Mouse (Mus musculus) small intestine, adult 2 months (tissue): ENCODE data around the gene Gm48552. TPM values are rescaled to one million over a fixed set of nuclear protein-coding genes. Genes with fewer than 3 reads are reported as not detected.

Experiments
- H3K27ac ChIP-seq: fragments of 200-500 bp; 2 replicates; pipeline ENCODE4 v1.5.1; 2012; ENCODE audit warnings: low read depth, low read length, control low read depth, inconsistent platforms; ENCODE audit not compliant: insufficient read depth
- H3K27me3 ChIP-seq: fragments of 200-500 bp; 2 replicates; pipeline ENCODE4 v1.6.1; 2012; ENCODE audit warnings: mild to moderate bottlenecking, moderate library complexity, low read length, inconsistent platforms; ENCODE audit not compliant: control insufficient read depth, insufficient read depth
- H3K36me3 ChIP-seq: fragments of 200-500 bp; 2 replicates; pipeline ENCODE4 v1.6.1; 2012; ENCODE audit warnings: mild to moderate bottlenecking, low read length, control low read depth, inconsistent platforms; ENCODE audit not compliant: control insufficient read depth, insufficient read depth
- H3K4me1 ChIP-seq: fragments of 200-500 bp; 2 replicates; pipeline ENCODE4 v1.6.1; 2012; ENCODE audit warnings: low read length, inconsistent platforms, mixed read lengths; ENCODE audit not compliant: control insufficient read depth, insufficient read depth, insufficient read length
- H3K4me3 ChIP-seq: fragments of 200-500 bp; 2 replicates; pipeline ENCODE4 v1.5.1; 2012; ENCODE audit warnings: low read depth, mild to moderate bottlenecking, control low read depth, inconsistent platforms, low read length, moderate library complexity
- CTCF ChIP-seq: fragments of 200-500 bp; IDR thresholded peaks from 2 replicates; pipeline ENCODE4 v1.5.1; 2012; ENCODE audit warnings: low read depth, mild to moderate bottlenecking, control low read depth, inconsistent platforms, low read length, moderate library complexity, mixed read lengths; ENCODE audit not compliant: insufficient replicate concordance, insufficient read length; ENCODE audit errors: extremely low read depth
- POLR2A ChIP-seq: fragments of 200-500 bp; IDR thresholded peaks from 2 replicates; pipeline ENCODE4 v1.6.1; 2012; ENCODE audit warnings: low read depth, mild to moderate bottlenecking, control low read depth, inconsistent platforms, low read length, moderate library complexity
- WGBS: fragments of 180-500 bp; shearing (Covaris S2); methylation state at CpG from one replicate; pipeline ENCODE4 v1.1.7; 2018; 5-methylcytosine and 5-hydroxymethylcytosine counted together
- polyA plus RNA-seq: library from polyadenylated mRNA; depleted of rRNA; stranded (reverse); fragments of >200 nt; gene quantifications from 2 replicates; pipeline ENCODE4 v1.2.3, GENCODE M21; 2012

The Gm48552 gene
- polyA plus RNA-seq, 1 experiment: 5.0 TPM

DNA sequence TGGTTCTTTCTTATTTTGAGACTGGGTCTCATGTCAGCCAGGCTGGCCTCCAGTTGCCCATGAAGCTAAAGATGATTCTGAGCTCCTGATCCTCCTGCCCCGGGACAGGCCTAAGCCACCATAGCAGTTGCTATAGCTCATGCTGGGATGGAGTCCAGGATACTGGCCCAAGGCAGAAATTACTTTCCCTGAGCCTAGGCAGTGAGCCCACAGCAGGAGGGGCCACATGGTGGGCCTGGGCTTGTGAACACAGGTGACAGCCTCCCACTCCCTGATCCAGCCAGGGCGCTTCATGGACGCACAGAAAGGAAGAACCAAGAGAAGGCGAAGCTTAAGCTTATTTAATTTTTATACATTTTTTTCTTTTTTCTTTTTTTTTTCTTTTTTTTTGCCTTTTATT is 7.1 kb downstream of the Gm48552 start:
- 92% methylated on average over 4 of the region's 4 CpGs for WGBS
- Histone ChIP-seq H3K27me3 (no peaks in the 10 kb centered on the region), H3K36me3 (peaks cover 32% of the 10 kb centered on the region), H3K4me3 (peak overlapping the region; percentile 72), H3K27ac (no peak overlapping the region), H3K4me1 (peaks cover 13% of the 10 kb centered on the region; the same call in 1 of the 2 replicates)
- TF ChIP-seq POLR2A (0 out of 2 replicates have a peak, but pooled peaks have one; percentile 15), CTCF (no peak)

DNA sequence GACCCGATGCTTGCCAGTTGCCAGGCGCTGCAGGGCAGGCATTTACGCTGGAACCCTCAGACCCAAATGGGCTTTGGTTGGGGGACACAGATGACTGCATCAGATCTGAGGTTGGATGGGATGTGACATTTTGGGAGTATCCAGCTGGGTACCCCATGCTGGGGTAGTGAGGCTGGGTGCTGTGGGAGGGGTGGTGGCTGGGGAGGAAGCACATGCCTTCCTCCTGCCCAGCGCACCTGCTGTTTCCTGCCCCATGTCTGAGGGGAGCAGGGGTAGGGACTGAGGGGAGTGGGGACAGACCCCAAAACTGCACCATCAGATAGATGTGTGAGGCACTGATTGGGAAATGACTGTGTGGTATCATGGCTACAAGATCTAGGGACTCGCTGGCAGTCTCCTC is 7.9 kb downstream of the Gm48552 start:
- Histone ChIP-seq H3K4me1 (peaks cover 11% of the 10 kb centered on the region), H3K36me3 (peaks cover 32% of the 10 kb centered on the region), H3K27me3 (no peaks in the 10 kb centered on the region), H3K27ac (no peak overlapping the region), H3K4me3 (no peak overlapping the region)
- WGBS: 80% methylated on average over 5 of the region's 5 CpGs
- TF ChIP-seq POLR2A: 0 out of 2 replicates have a peak, but pooled peaks have one; percentile 18
- TF ChIP-seq CTCF: no peak

DNA sequence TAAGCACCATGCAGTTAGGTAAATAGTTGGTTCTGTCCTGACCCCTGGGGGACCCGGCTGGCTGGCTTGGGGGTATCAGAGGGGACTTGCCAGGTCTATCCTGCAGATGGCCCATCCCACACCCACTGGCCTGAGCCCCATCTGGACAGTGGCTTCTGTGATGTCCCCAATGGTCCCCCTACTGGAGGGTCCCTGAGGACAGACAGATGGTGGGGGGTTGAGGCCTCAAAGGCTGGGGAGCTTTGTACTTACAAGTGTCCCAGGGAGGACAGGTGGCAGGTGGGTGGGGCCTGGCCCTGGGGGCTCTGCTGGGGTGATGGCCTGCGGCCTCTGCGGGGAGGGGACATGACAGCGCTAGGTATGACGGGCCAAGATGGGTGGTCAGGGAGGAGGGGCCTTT is 10.5 kb downstream of the Gm48552 start:
- peaks cover 11% of the 10 kb centered on the region for H3K4me1 ChIP-seq
- no peak overlapping the region for H3K4me3 ChIP-seq
- TF ChIP-seq POLR2A (no peak), CTCF (no peak)
- H3K36me3 ChIP-seq: peaks cover 28% of the 10 kb centered on the region
- H3K27ac ChIP-seq: no peak overlapping the region
- no peaks in the 10 kb centered on the region for H3K27me3 ChIP-seq
- WGBS: 88% methylated on average over 5 of the region's 5 CpGs

DNA sequence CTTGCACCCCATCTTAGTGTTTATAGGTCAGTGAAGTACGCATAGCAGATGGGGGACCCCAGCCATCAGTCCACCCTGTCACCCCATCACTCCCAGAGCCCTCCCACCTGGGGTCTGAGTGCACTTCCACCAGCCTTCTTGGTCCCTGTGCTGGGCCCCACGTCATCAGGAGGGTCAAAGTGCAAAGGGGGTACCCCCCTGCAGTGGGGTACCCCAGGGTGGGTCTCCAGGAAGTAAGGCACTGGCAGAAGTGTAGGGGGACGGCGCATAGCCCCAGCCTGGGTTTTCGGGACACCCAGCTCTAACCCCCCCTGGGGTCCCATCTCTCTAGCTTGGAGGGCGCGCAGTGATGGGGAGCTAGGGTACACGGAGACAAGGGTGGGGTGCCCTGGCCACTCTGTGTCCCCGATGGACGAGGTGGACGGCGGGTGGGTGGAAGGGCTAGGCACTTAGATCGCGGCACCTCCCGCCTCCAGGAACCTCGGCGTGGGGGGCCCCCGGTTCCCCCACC is 11.0 kb downstream of the Gm48552 start:
- 90% methylated on average over 18 of the region's 18 CpGs for WGBS

DNA sequence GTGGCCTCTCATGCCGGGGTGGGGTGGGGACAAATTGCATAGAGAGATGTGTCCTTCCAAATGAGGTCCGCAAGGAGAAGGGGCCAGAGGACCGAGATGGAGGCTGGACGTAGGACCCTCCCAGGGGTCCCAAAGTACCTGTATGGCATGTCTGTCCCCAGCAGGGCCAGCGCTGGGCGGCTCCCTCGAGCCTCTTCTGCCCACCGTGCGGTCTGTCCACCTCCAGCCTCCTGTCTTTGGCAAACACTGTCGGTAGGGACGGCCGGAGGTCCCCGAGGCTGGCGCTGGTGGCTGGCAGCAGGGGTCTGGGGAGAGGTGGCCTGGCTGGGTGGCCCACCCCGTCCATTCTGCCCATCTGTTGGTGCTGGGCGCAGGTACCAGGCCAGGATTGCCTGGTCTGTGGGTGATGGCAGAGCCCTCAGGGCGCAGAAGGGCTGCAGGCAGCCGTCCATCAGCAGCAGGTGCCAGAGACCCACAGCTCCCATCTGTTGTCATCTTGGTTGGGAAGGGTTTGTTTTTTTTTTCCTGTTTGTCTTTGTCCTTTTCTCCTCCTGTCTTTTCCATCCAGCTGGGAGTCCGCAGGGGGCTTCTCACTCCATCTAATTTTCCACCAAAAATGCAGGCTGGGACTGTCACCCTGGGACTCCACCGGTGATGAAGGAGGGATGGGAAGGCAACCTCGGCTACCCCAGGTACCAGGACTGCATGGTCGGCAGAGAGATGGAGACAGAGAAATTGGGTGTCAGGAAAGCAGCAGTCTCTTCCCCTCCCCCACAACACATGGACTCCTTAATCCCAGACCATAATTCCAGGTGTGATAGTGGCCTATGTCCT is 11.8 kb downstream of the Gm48552 start:
- Histone ChIP-seq H3K4me1 (peaks cover 16% of the 10 kb centered on the region), H3K36me3 (peaks cover 20% of the 10 kb centered on the region), H3K27me3 (no peaks in the 10 kb centered on the region), H3K4me3 (no peak overlapping the region), H3K27ac (no peak overlapping the region)
- WGBS: 82% methylated on average over 22 of the region's 22 CpGs
- no peak for TF ChIP-seq POLR2A
- no peak for TF ChIP-seq CTCF

More for the DNA sequence above, 11.0 kb downstream of the Gm48552 start:
- TF ChIP-seq CTCF (no peak), POLR2A (no peak)
- H3K36me3 ChIP-seq: peaks cover 25% of the 10 kb centered on the region
- no peaks in the 10 kb centered on the region for H3K27me3 ChIP-seq
- H3K27ac ChIP-seq: no peak overlapping the region
- H3K4me1 ChIP-seq: peaks cover 14% of the 10 kb centered on the region
- no peak overlapping the region for H3K4me3 ChIP-seq

DNA sequence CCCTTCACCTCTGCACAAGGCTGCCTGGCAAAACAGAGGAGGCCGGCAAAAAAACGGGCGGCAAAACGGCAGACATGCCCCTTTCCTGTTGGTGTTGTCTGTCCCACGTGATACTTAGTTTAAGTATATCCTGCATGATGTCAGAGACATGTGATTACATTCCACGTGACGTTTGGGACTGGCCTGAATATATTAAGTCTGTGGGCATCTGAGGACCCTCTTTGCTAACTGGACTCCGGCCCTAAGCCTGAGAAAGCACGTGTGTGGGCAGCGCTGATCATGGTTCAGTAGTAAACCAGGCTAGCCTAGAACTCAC is 12.4 kb downstream of the Gm48552 start:
- Histone ChIP-seq H3K4me3 (no peak overlapping the region), H3K36me3 (peaks cover 15% of the 10 kb centered on the region), H3K4me1 (peaks cover 17% of the 10 kb centered on the region), H3K27me3 (no peaks in the 10 kb centered on the region), H3K27ac (no peak overlapping the region)
- 73% methylated on average over 10 of the region's 10 CpGs for WGBS
- no peak for TF ChIP-seq POLR2A
- TF ChIP-seq CTCF: no peak

DNA sequence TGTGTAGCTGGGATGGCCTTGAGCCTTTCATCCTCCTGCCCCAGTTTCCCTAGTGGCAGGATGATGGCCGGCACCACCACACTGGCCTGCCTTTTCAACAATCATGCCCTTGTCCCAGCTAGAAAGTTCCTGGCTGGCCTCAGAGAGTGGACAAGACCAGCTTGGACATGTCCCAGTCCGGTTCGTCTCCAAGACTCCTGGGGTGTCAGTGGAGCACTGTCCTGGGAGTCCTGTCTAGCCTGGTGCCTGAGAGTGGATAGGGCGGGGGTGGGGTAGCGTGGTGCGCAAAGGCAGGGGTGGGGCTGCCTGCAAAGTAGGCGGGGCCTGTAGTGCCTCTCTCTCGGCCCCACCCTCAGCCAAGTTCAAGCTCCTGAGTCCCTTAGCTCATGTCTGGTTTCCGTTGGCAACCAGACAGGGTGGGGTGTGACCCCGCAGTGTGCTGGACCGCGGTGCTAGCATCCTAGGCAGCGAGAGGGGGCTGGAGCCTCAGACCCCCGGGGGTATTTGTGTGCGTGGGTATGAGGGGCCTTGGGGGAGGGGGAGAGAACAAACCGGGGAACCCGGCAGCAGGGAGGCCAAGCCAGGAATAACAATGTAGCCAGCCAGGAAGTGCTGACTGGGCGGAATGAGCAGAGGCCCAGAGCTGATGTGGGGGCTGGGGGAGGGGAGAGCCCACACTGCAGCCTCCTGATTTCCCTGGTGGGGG is 12.9 kb downstream of the Gm48552 start:
- Histone ChIP-seq H3K36me3 (peaks cover 10% of the 10 kb centered on the region), H3K27me3 (no peaks in the 10 kb centered on the region), H3K4me1 (peaks cover 17% of the 10 kb centered on the region), H3K27ac (no peak overlapping the region), H3K4me3 (0 out of 2 replicates have a peak overlapping the region, but pooled peaks have one; percentile 10)
- WGBS: 35% methylated on average over 18 of the region's 18 CpGs
- TF ChIP-seq POLR2A (no peak), CTCF (no peak)
